Mouse (Mus musculus): ENCODE measurements around the gene Zfp385c.

GRCm38 (mm10) chr11:100611627-100612026 is 80.6 kb downstream of the Zfp385c start:
- no peak for TF ChIP-seq EP300 (IDR thresholded peaks at IDR 0.05; ENCODE audit: low read depth)
- no peak for TF ChIP-seq CTCF (IDR thresholded peaks at IDR 0.05; ENCODE audit: low read depth)

Data from liver, embryonic 14.5 days (tissue).